In the genomic region with DNA sequence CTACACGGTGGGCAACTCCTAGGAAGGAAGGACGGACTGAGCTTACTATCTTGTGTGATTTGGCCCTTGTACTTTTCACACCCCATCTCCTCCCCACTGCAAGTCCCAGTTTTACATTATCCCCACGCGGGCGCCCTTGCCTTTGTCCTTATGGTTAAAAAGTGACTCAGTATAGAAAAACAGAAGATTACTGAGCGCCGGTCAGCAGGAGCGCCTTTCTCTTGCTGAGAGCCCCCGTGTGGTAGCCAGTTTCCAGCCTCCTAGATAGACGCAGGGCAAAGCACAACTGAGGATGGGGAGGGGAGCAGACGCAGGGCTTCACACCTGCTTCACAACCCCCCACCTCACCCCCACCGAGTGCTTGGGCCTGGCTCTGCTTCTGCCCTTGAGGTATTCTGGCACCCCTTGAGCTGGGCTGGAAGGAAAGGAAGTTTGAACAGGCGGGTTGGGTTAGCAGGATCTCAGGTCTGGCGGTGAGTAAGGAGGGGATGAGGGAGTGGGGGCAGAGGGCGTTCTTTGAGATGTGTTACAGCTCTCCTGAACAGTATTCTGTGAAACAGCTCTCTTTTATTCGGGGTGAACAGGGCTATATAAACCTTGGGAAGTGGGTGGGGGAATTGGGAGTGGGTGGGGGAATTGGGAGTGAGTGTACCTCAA, we compare ENCODE assay signal across 12 mouse cellular contexts. TPM values are rescaled to one million over a fixed set of nuclear protein-coding genes. Genes with fewer than 3 reads are reported as not detected.
DNase-seq lines count a peak whose midpoint lies in the region; ATAC-seq lines count a peak whose summit lies in the region.
"Had no signal": no experiment of that assay in that cellular context is flagged by ENCODE, and none has a peak within 500 bp of the region (broad histone marks: within the 10 kb centered on the region; RNA-seq: fewer than 3 reads in every experiment).

No protein-coding gene starts in this region.

- H3K9ac ChIP-seq in lung, embryonic 15.5 days = no peak overlapping the region
- no peak overlapping the region for H3K9ac ChIP-seq in stomach, embryonic 14.5 days (replicated peaks; ENCODE audit: low read depth, low read length)
- H3K9ac ChIP-seq: embryonic facial prominence, embryonic 15.5 days had no signal

- no peaks in the 10 kb centered on the region for H3K9me3 ChIP-seq in lung, embryonic 15.5 days
- H3K9me3 ChIP-seq in stomach, embryonic 14.5 days (ENCODE audit: control insufficient read depth, low read depth, low read length) = no peaks in the 10 kb centered on the region
- H3K9me3 ChIP-seq: embryonic facial prominence, embryonic 15.5 days had no signal

- no peaks in the 10 kb centered on the region for H3K27me3 ChIP-seq in lung, embryonic 15.5 days
- no peaks in the 10 kb centered on the region for H3K27me3 ChIP-seq in stomach, embryonic 14.5 days (ENCODE audit: control insufficient read depth, insufficient read depth, low read length)
- H3K27me3 ChIP-seq: embryonic facial prominence, embryonic 15.5 days had no signal

- peak; percentile 13 to 15 for DNase-seq in cerebellum, postnatal 10 days
- no peak for DNase-seq in cerebellum, postnatal 36 days
- no peak for DNase-seq in lung, postnatal 25 days (ENCODE audit: low spot score)
- peak; percentile 57 for DNase-seq in kidney, adult 9 months
- DNase-seq in layer of hippocampus, postnatal 25 days (ENCODE audit: extremely low spot score in 1 of 2, low spot score in 1 of 2) = no peak
- DNase-seq in adrenal gland, adult 2 months = no peak
- DNase-seq: adrenal gland, adult 8-10 months had no signal

- H3K36me3 ChIP-seq in lung, embryonic 15.5 days = no peaks in the 10 kb centered on the region
- H3K36me3 ChIP-seq in stomach, embryonic 14.5 days (ENCODE audit: control insufficient read depth, insufficient read depth, low read length) = no peaks in the 10 kb centered on the region
- H3K36me3 ChIP-seq: embryonic facial prominence, embryonic 15.5 days had no signal

- WGBS in lung, embryonic 15.5 days = 14% methylated on average over 16 of the region's 16 CpGs
- 13% methylated on average over 16 of the region's 16 CpGs for WGBS in stomach, embryonic 14.5 days

- H3K4me3 ChIP-seq in lung, embryonic 15.5 days = no peak overlapping the region
- H3K4me3 ChIP-seq in stomach, embryonic 14.5 days (ENCODE audit: low read depth, low read length) = no peak overlapping the region
- H3K4me3 ChIP-seq: embryonic facial prominence, embryonic 15.5 days had no signal

- no peaks in the 10 kb centered on the region for H3K4me1 ChIP-seq in lung, embryonic 15.5 days
- H3K4me1 ChIP-seq in stomach, embryonic 14.5 days (ENCODE audit: control insufficient read depth, insufficient read depth, low read length) = peaks cover 5% of the 10 kb centered on the region; the same call in 1 of the 2 replicates

- H3K4me2 ChIP-seq in lung, embryonic 15.5 days = peak overlapping the region; percentile 16; the same call in 1 of the 2 replicates
- 0 out of 2 replicates have a peak overlapping the region, but pooled peaks have one; percentile 8 for H3K4me2 ChIP-seq in stomach, embryonic 14.5 days (replicated peaks; ENCODE audit: low read depth, low read length)
- H3K4me2 ChIP-seq: embryonic facial prominence, embryonic 15.5 days had no signal

- ATAC-seq in lung, embryonic 15.5 days (ENCODE audit: borderline replicate concordance, extremely low read depth, low FRiP score, low TSS enrichment) = no peak
- peak; percentile 40 for ATAC-seq in stomach, embryonic 14.5 days (ENCODE audit: insufficient number of reproducible peaks, insufficient read depth, low FRiP score, low read depth)

- no peak overlapping the region for H3K27ac ChIP-seq in lung, embryonic 15.5 days
- H3K27ac ChIP-seq in stomach, embryonic 14.5 days (ENCODE audit: low read length) = no peak overlapping the region
- H3K27ac ChIP-seq: embryonic facial prominence, embryonic 15.5 days; macrophage had no signal

RNA-seq across cellular contexts. Expression of gene Ccdc180, which starts 6.5 kb away (rescaled TPM):
- 0.39 and 0.66 TPM in 2 replicates for polyA plus RNA-seq in lung, embryonic 15.5 days (2015; fragmentation: Nextera tagmentation; extraction: Ambion mirVana)
- polyA plus RNA-seq in stomach, embryonic 14.5 days (2014; fragmentation: Nextera tagmentation; extraction: Ambion mirVana) = 0.06 and 0.29 TPM in 2 replicates
- under 1 TPM; 0.12 to 0.38 TPM for total RNA-seq in layer of hippocampus, postnatal 25 days (2021)
- under 1 TPM in 1 of 2 experiments, not detected in 1; 0.28 TPM for total RNA-seq in adrenal gland, adult 2 months (2021)
- not detected in 2 replicates for polyA plus RNA-seq in adrenal gland, adult 2 months (2012; rRNA removed)

RNA-seq across cellular contexts. Expression of gene Stra6l, which starts 48.1 kb away (rescaled TPM):
- polyA plus RNA-seq in lung, embryonic 15.5 days (2015; fragmentation: Nextera tagmentation; extraction: Ambion mirVana) = not detected in 2 replicates
- 0.11 and 0.12 TPM in 2 replicates for polyA plus RNA-seq in stomach, embryonic 14.5 days (2014; fragmentation: Nextera tagmentation; extraction: Ambion mirVana)
- not detected for total RNA-seq in layer of hippocampus, postnatal 25 days (2021)
- 1 to 10 TPM in 1 of 2 experiments, not detected in 1; 1.0 TPM for total RNA-seq in adrenal gland, adult 2 months (2021)
- polyA plus RNA-seq in adrenal gland, adult 2 months (2012; rRNA removed) = 0.17 and 0.66 TPM in 2 replicates
- total RNA-seq: MEL had no signal

Comparison
In these comparisons a context has a peak if more than half of its experiments do, and no peak if none do; other contexts are left out.
1. DNase-seq: peak in cerebellum, postnatal 10 days (2 of 2) and kidney, adult 9 months (single experiment); none in cerebellum, postnatal 36 days (0 of 2), lung, postnatal 25 days (single experiment), layer of hippocampus, postnatal 25 days (0 of 2) and adrenal gland, adult 2 months (single experiment).